Mouse (Mus musculus) midbrain, embryonic 16.5 days (tissue): ENCODE data around the gene Tex14. TPM values are rescaled to one million over a fixed set of nuclear protein-coding genes. Genes with fewer than 3 reads are reported as not detected.
A peak's percentile ranks its signal among the peaks of the same experiment; 100 is the strongest.
"Not testable (repeated sequence)": the region's sequence is repeated elsewhere in the genome, so short reads cannot be mapped to it uniquely, and the experiment has no call there.

ENCODE experiments used
- ATAC-seq: fragments of 200-750 bp; cut with Nextera tagmentation; 2 replicates; pipeline ENCODE4 v1.8.0; 2017; ENCODE audit warnings: moderate TSS enrichment
- H3K27ac ChIP-seq: fragments of 300-500 bp; sonication (generic); 2 replicates; pipeline ENCODE4 v1.5.1; 2014; ENCODE audit warnings: mild to moderate bottlenecking, low read length, mixed read lengths
- H3K27me3 ChIP-seq: fragments of 300-500 bp; sonication (generic); 2 replicates; pipeline ENCODE4 v1.6.1; 2014; ENCODE audit warnings: low read depth, low read length, mixed read lengths; ENCODE audit not compliant: control insufficient read depth, insufficient read depth
- H3K36me3 ChIP-seq: fragments of 300-500 bp; sonication (generic); 2 replicates; pipeline ENCODE4 v1.6.1; 2014; ENCODE audit warnings: mild to moderate bottlenecking, low read length, moderate library complexity, mixed read lengths; ENCODE audit not compliant: control insufficient read depth, insufficient read depth
- H3K4me1 ChIP-seq: fragments of 300-500 bp; sonication (generic); 2 replicates; pipeline ENCODE4 v1.6.1; 2014; ENCODE audit warnings: mild to moderate bottlenecking, low read length, mixed read lengths; ENCODE audit not compliant: control insufficient read depth, insufficient read depth
- H3K4me2 ChIP-seq: fragments of 300-500 bp; sonication (generic); 2 replicates; pipeline ENCODE4 v1.6.1; 2014; ENCODE audit warnings: mild to moderate bottlenecking, low read length, mixed read lengths
- H3K4me3 ChIP-seq: fragments of 300-500 bp; sonication (generic); 2 replicates; pipeline ENCODE4 v1.5.1; 2014; ENCODE audit warnings: low read depth, mild to moderate bottlenecking, low read length, moderate library complexity, mixed read lengths
- H3K9ac ChIP-seq: fragments of 300-500 bp; sonication (generic); 2 replicates; pipeline ENCODE4 v1.6.1; 2014; ENCODE audit warnings: low read depth, low read length, mixed read lengths
- H3K9me3 ChIP-seq: fragments of 300-500 bp; sonication (generic); replicated peaks from 2 replicates; pipeline ENCODE4 v1.6.1; 2014; ENCODE audit warnings: mild to moderate bottlenecking, low read length, mixed read lengths; ENCODE audit not compliant: control insufficient read depth, poor library complexity, severe bottlenecking
- WGBS: fragments of 180-500 bp; shearing (Covaris S2); extraction: QIAGEN DNeasy Blood & Tissue Kit; methylation state at CpG from one replicate; pipeline ENCODE4 v1.1.7; 2014; 5-methylcytosine and 5-hydroxymethylcytosine counted together
- polyA plus RNA-seq: library from polyadenylated mRNA; unstranded; fragments of >200 nt; fragmentation: Nextera tagmentation; extraction: Ambion mirVana; gene quantifications from 2 replicates; pipeline ENCODE4 v1.2.1, GENCODE M21; 2015

The Tex14 gene
- polyA plus RNA-seq, 1 experiment from 2014 or later, result 0.29 TPM

DNA sequence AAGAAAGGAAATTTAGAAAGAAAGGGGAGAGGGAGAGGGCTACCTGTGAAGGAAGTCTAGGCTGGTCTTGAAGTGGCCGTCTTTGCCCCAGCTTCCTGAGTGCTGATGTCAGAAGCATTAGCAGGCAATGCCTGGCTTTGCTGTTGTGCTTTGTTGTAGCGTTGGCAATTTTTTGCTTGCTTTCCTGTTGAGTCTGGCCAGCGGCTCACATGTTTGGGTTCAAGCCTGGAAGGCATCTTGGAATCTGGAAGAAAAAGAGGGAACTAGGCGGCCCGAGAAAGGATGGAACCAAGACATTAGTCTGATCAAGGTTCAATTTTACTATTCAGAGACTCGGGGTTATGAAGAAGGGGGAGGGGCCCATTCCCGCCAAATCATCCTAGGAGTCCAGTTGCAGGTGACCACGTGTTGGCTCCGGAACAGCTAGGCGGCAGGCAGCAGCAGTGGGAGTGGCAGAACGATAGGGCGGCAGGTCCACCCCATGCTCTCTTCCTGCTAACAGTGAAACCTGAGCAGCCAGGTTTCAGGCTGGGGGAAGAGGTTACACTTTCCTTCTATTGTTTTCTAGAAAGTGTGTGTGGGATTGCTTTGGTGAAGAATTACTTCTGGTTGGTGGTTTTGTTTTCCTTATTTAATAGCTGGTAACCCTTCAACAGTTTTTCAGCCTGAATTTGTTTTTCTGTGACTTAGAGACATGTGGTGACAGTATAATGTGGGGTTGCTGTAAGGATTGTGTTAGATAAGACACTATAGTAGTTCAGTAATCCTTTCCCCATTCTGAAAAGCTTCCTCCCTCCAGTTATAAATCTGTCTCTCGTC lies 48.6 kb downstream of the Tex14 start:
- H3K36me3 ChIP-seq, result no peaks in the 10 kb centered on the region
- H3K9me3 ChIP-seq, result no peaks in the 10 kb centered on the region
- ATAC-seq, result no peak
- 31% methylated on average over 13 of the region's 13 CpGs for WGBS
- no peaks in the 10 kb centered on the region for H3K4me1 ChIP-seq
- no peaks in the 10 kb centered on the region for H3K27me3 ChIP-seq
- no peak overlapping the region for H3K4me3 ChIP-seq
- H3K27ac ChIP-seq, result no peak overlapping the region
- no peak overlapping the region for H3K4me2 ChIP-seq
- no peak overlapping the region for H3K9ac ChIP-seq

DNA sequence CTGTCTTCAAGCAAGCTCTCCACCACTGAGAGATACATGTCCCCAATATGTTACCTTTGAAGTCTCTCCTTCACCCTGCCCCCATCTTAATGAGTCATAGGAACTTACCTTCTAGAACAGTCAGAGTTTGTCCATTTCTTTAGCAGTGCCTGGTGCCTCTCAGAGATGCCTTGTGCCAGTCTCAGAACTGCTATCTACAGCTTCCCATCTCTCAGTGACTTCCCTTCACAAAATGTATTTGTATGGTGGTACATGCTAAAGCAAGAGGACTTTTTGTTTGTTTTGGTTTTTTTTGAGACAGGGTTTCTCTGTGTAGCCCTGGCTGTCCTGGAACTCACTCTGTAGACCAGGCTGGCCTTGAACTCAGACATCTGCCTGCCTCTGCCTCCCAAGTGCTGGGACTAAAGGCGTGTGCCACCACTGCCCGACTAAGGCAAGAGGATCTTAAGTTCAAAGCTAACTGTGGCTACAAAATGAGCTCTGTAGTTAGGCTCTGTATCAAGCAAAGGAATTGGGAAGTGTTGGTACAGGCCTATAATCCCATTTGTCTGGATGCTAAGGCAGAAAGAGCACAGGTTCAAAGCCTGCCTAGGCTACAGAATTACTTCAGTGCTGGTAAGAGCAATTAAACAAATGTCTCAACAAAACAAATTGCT lies 49.3 kb downstream of the Tex14 start:
- WGBS, result 89% methylated on average over 2 of the region's 2 CpGs
- Histone ChIP-seq H3K9ac (no peak overlapping the region), H3K9me3 (no peaks in the 10 kb centered on the region), H3K4me2 (no peak overlapping the region), H3K36me3 (no peaks in the 10 kb centered on the region), H3K4me1 (no peaks in the 10 kb centered on the region), H3K27me3 (no peaks in the 10 kb centered on the region), H3K27ac (no peak overlapping the region), H3K4me3 (no peak overlapping the region)
- no peak for ATAC-seq

DNA sequence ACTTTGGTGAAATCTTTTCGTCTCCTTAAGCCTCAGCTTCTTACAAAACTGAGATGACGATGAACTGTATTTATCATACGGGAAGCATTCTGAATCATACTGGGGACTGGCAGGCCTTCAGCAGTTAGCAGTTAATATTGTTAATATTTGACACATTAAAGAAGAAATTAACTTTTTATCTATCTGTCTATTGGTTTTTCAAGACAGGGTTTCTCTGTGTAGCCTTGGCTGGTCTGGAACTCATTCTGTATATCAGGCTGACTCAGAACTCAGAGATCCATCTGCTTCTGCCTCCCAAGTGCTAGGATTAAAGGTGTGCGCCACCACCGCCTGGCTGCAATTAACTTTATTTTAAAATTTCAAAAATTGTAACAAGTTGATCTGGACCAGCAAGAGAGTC lies 50.7 kb downstream of the Tex14 start:
- H3K9me3 ChIP-seq, result no peaks in the 10 kb centered on the region
- H3K27ac ChIP-seq, result no peak overlapping the region
- no peak overlapping the region for H3K4me3 ChIP-seq
- WGBS, result 94% methylated on average over 5 of the region's 5 CpGs
- no peaks in the 10 kb centered on the region for H3K27me3 ChIP-seq
- H3K4me1 ChIP-seq, result no peaks in the 10 kb centered on the region
- no peak overlapping the region for H3K4me2 ChIP-seq
- no peak overlapping the region for H3K9ac ChIP-seq
- no peaks in the 10 kb centered on the region for H3K36me3 ChIP-seq
- ATAC-seq, result no peak

DNA sequence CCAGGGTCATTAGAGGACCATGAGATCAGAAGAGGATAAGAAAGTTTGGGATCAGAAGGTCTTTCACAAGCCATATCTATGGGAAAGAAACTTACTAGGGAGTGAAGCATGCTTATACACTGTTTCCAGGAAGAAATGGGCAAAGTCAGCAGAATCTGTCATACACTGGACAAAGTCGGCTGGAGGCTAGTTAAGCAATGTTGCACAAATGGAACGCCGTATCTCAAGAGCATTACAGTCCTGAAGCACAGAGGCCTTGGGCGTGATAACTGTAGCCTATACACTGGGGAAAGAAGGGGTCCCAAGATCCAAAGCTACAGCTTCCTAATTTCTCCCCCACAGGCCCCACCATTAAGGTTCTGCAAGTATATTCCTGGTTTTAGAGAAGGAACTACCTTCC lies 51.1 kb downstream of the Tex14 start:
- no peak overlapping the region for H3K4me2 ChIP-seq
- H3K27ac ChIP-seq, result no peak overlapping the region
- no peaks in the 10 kb centered on the region for H3K4me1 ChIP-seq
- H3K9me3 ChIP-seq, result no peaks in the 10 kb centered on the region
- H3K9ac ChIP-seq, result no peak overlapping the region
- 95% methylated on average over 4 of the region's 4 CpGs for WGBS
- H3K36me3 ChIP-seq, result no peaks in the 10 kb centered on the region
- H3K27me3 ChIP-seq, result no peaks in the 10 kb centered on the region
- no peak for ATAC-seq
- no peak overlapping the region for H3K4me3 ChIP-seq

DNA sequence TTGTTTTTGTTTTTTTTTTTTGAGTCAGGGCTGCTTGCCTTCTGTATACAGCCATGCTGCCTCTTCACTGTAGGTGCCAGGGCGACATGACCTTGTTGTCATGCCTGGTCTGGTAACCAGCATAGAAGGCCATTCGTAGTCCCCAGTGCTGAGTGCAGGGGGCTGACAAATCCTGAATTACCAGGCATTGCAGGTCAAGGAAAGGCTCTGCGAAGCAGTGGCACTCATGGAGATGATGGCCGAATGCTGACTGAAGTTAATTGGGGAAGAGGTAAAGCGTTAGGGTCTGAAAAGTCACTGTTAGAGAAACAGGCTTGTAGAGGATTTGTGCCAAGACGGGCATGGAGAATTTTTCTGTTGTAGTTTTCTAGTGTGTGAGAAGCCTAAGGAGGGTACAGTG lies 55.7 kb downstream of the Tex14 start:
- no peak overlapping the region for H3K4me3 ChIP-seq
- no peak overlapping the region for H3K27ac ChIP-seq
- H3K4me1 ChIP-seq, result no peaks in the 10 kb centered on the region; the same call in 1 of the 2 replicates
- no peak for ATAC-seq
- no peak overlapping the region for H3K4me2 ChIP-seq
- H3K9me3 ChIP-seq, result no peaks in the 10 kb centered on the region
- WGBS, result 91% methylated on average over 6 of the region's 6 CpGs
- H3K27me3 ChIP-seq, result no peaks in the 10 kb centered on the region
- H3K36me3 ChIP-seq, result no peaks in the 10 kb centered on the region
- H3K9ac ChIP-seq, result no peak overlapping the region

DNA sequence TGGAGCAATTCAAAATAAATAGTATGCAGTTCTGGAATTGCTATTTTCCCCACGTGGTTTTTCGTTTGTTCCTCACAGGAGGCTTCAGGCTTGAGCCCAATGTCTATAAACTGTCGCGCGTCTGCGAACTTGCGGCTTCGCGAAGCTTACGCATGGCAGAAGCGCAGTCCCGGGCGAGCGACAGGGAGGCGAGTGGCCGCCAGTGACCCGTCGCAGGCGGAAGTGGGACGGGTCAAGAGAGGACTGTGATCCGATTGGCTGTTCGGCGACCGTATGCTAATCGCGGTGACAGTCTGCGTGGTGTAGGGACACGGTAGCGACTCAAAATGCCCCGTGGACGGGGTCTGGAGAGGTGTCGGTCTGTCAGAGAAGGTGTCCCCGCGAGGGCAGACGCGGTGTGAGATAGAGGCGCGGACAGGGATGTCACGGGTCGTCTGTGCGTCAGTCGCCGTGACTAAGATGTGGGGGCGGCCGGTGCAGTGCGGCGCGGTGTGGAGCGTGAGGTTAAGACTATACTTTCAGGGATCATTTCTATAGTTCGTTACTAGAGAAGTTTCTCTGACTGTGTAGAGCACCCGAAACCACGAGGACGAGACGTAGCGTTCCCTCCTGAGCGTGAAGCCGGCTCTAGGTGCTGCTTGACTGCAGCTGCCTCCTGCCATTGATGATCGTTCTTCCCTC lies 57.1 kb downstream of the Tex14 start:
- Histone ChIP-seq H3K4me2 (peak overlapping the region; percentile 56), H3K27ac (peak overlapping the region; percentile 59), H3K9ac (peak overlapping the region; percentile 43; the same call in 1 of the 2 replicates), H3K4me3 (peak overlapping the region; percentile 38)
- ATAC-seq, result peak; percentile 99
- not testable (repeated sequence) for H3K36me3 ChIP-seq, H3K4me1 ChIP-seq, H3K9me3 ChIP-seq, H3K27me3 ChIP-seq
- WGBS, result under 1% methylated on average over 20 of the region's 58 CpGs

DNA sequence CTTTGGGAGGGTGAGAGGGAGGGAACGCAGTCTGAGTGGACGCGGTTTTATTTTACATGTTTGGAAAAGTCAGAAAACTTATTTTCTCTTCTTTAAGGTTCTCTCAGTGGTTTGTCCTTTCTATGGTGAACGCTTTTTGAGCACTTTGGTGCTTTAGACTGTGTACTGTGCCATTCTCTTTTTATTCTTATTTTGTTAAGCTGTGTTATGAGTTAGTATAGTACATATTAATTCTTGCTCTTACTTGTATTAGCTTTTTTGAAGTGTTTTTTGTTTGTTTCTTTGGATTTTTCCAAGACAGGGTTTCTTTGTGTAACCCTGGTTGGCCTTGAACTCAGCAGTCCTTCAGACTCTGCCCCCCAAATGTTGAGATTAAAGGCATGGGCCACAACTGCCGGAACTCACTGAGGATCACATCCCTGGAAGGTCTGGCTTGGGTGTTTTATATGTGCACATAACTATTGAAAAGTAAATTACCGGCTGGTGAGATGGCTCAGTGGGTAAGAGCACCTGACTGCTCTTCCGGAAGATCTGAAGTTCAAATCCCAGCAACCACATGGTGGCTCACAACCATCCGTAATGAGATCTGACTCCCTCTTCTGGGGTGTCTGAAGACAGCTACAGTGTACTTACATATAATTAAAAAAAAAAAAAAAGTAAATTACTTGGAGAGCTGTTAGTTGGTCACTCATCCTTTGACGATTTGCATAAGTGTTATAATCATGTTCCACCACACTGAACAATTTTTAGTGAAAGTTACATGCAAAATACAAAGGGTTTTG lies 57.8 kb downstream of the Tex14 start:
- WGBS, result 7% methylated on average over 9 of the region's 9 CpGs
- Histone ChIP-seq H3K4me3 (no peak overlapping the region), H3K4me1 (no peaks in the 10 kb centered on the region; the same call in 1 of the 2 replicates), H3K27me3 (no peaks in the 10 kb centered on the region), H3K27ac (peak overlapping the region; percentile 64), H3K4me2 (no peak overlapping the region), H3K9me3 (no peaks in the 10 kb centered on the region), H3K36me3 (no peaks in the 10 kb centered on the region), H3K9ac (no peak overlapping the region)
- ATAC-seq, result no peak; the same call in 1 of the 2 replicates

DNA sequence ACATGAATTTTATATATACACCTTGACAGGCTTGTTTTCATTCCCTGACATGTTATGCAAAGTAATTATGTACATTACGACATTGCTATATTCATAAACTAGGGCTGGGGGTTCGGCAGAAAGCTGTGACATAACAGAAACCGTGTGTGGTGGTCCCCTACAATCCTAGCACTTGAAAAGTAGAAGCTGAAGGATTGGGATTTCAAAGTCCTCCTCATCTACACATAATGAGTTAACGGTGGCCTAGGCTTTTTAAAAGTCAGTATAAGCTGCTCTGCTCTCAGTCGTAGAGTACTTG lies 58.3 kb downstream of the Tex14 start:
- no peaks in the 10 kb centered on the region for H3K36me3 ChIP-seq
- no peak overlapping the region for H3K27ac ChIP-seq
- H3K4me2 ChIP-seq, result no peak overlapping the region
- H3K4me1 ChIP-seq, result no peaks in the 10 kb centered on the region; the same call in 1 of the 2 replicates
- no peaks in the 10 kb centered on the region for H3K27me3 ChIP-seq
- H3K9ac ChIP-seq, result no peak overlapping the region
- no peaks in the 10 kb centered on the region for H3K9me3 ChIP-seq
- no peak overlapping the region for H3K4me3 ChIP-seq
- ATAC-seq, result no peak
- 56% methylated on average over 5 of the region's 5 CpGs for WGBS
